Mouse (Mus musculus) ES-E14 (cell line): ENCODE results near the gene Ttll5.

Experiments
- CHD2 ChIP-seq: IDR thresholded peaks from 2 replicates; pipeline ENCODE4 v1.6.1; 2014; ENCODE audit warnings: mild to moderate bottlenecking, low read depth, low read length, inconsistent platforms
- HCFC1 ChIP-seq: IDR thresholded peaks from 2 replicates; pipeline ENCODE4 v1.6.1; 2012; ENCODE audit warnings: low read length, inconsistent platforms, borderline replicate concordance; ENCODE audit not compliant: insufficient read depth
- MAFK ChIP-seq: IDR thresholded peaks from 2 replicates; pipeline ENCODE4 v1.6.1; 2014; ENCODE audit warnings: mild to moderate bottlenecking, low read depth, low read length, inconsistent platforms; ENCODE audit not compliant: insufficient read depth
- ZC3H11A ChIP-seq: IDR thresholded peaks from 2 replicates; pipeline ENCODE4 v1.6.1; 2012; ENCODE audit warnings: low read depth, mild to moderate bottlenecking, inconsistent platforms, low read length, borderline replicate concordance
- ZNF384 ChIP-seq: IDR thresholded peaks from 2 replicates; pipeline ENCODE4 v1.6.1; 2012; ENCODE audit warnings: low read depth, low read length, inconsistent platforms

DNA sequence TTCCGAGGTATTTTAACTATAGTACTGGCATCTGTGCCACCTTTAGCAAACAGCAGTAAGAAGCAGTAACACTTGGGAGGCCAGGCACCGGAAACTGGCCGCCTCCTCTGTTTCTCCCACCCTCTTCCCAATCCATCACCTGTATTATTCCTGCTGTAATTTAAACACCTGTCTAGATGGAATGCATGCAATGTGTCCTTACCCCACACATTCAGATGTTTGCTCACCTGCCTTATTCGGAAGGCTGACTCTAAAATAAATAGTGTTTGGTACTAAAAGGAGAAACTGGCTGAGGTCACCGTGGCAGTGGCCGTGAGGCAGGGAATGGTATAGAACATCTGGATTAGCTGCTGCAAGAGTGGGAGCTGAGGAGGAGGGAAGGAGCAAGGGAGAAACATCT, 125.9 kb downstream of the Ttll5 start:
- no peak for TF ChIP-seq ZC3H11A
- no peak for TF ChIP-seq CHD2
- no peak for TF ChIP-seq ZNF384
- no peak for TF ChIP-seq HCFC1
- no peak for TF ChIP-seq MAFK
